In genomic region chr12:33235771-33236323, GRCm38 (mm10) we compare ENCODE assay signal across 9 mouse cellular contexts.
DNase-seq lines count a peak whose midpoint lies in the region; ATAC-seq and TF ChIP-seq lines count a peak whose summit lies in the region.
"Had no signal": no experiment of that assay in that cellular context is flagged by ENCODE, and none has a peak within 500 bp of the region (broad histone marks: within the 10 kb centered on the region; RNA-seq: fewer than 3 reads in every experiment).

No protein-coding gene starts in this region.

- TF ChIP-seq POLR2A in limb, embryonic 14.5 days (IDR thresholded peaks at IDR 0.05; ENCODE audit: borderline replicate concordance, extremely low read depth, insufficient read depth, insufficient read length), result no peak

- no peak for DNase-seq in hindbrain, embryonic 11.5 days (ENCODE audit: low spot score)
- peak; percentile 70 for DNase-seq in NIH3T3 (ENCODE audit: low read depth)
- no peak for DNase-seq in limb, embryonic 14.5 days (ENCODE audit: low spot score)
- no peak for DNase-seq in spleen, postnatal 10 days (ENCODE audit: low spot score in 2 of 2)
- no peak for DNase-seq in thymus, postnatal 36 days
- DNase-seq in spleen, adult 18-20 months, result no peak

- H3K9ac ChIP-seq in hindbrain, embryonic 15.5 days, result no peak overlapping the region
- H3K9ac ChIP-seq in hindbrain, embryonic 11.5 days (ENCODE audit: low read depth, low read length), result no peak overlapping the region
- no peak overlapping the region for H3K9ac ChIP-seq in limb, embryonic 14.5 days (ENCODE audit: low read depth, low read length, severe bottlenecking)
- H3K9ac ChIP-seq: neural tube, embryonic 12.5 days had no signal

- no peaks in the 10 kb centered on the region for H3K27me3 ChIP-seq in hindbrain, embryonic 15.5 days
- no peaks in the 10 kb centered on the region for H3K27me3 ChIP-seq in hindbrain, embryonic 11.5 days (ENCODE audit: control insufficient read depth, insufficient read depth, low read length)
- H3K27me3 ChIP-seq in limb, embryonic 14.5 days (ENCODE audit: control insufficient read depth, insufficient read depth, low read length), result no peaks in the 10 kb centered on the region
- H3K27me3 ChIP-seq: neural tube, embryonic 12.5 days had no signal

- H3K9me3 ChIP-seq in hindbrain, embryonic 15.5 days, result peaks cover 3% of the 10 kb centered on the region; the same call in 1 of the 2 replicates
- H3K9me3 ChIP-seq in hindbrain, embryonic 11.5 days (ENCODE audit: control insufficient read depth, low read length), result no peaks in the 10 kb centered on the region
- H3K9me3 ChIP-seq in limb, embryonic 14.5 days (ENCODE audit: control insufficient read depth, low read length), result no peaks in the 10 kb centered on the region
- H3K9me3 ChIP-seq: neural tube, embryonic 12.5 days had no signal

- no peak overlapping the region for H3K4me3 ChIP-seq in hindbrain, embryonic 15.5 days
- no peak overlapping the region for H3K4me3 ChIP-seq in hindbrain, embryonic 11.5 days (ENCODE audit: low read depth, low read length)
- no peak overlapping the region for H3K4me3 ChIP-seq in limb, embryonic 14.5 days (replicated peaks; ENCODE audit: low read length)
- H3K4me3 ChIP-seq: neural tube, embryonic 12.5 days had no signal

- H3K4me1 ChIP-seq in hindbrain, embryonic 15.5 days (replicated peaks), result peaks cover 14% of the 10 kb centered on the region; the same call in 1 of the 2 replicates
- no peaks in the 10 kb centered on the region for H3K4me1 ChIP-seq in hindbrain, embryonic 11.5 days (replicated peaks; ENCODE audit: control insufficient read depth, insufficient read depth, low read length)
- peaks cover 11% of the 10 kb centered on the region for H3K4me1 ChIP-seq in limb, embryonic 14.5 days (ENCODE audit: control insufficient read depth, insufficient read depth, low read length)

- WGBS in hindbrain, embryonic 15.5 days, result 52% methylated on average over 13 of the region's 13 CpGs
- WGBS in hindbrain, embryonic 11.5 days, result 62% methylated on average over 13 of the region's 13 CpGs
- 49% methylated on average over 13 of the region's 13 CpGs for WGBS in limb, embryonic 14.5 days

- no peak overlapping the region for H3K4me2 ChIP-seq in hindbrain, embryonic 15.5 days
- no peak overlapping the region for H3K4me2 ChIP-seq in hindbrain, embryonic 11.5 days (replicated peaks; ENCODE audit: low read depth, low read length)
- no peak overlapping the region for H3K4me2 ChIP-seq in limb, embryonic 14.5 days (replicated peaks; ENCODE audit: low read depth, low read length, severe bottlenecking)
- H3K4me2 ChIP-seq: neural tube, embryonic 12.5 days had no signal

- no peaks in the 10 kb centered on the region for H3K36me3 ChIP-seq in hindbrain, embryonic 15.5 days
- H3K36me3 ChIP-seq in hindbrain, embryonic 11.5 days (ENCODE audit: control insufficient read depth, insufficient read depth, low read length), result no peaks in the 10 kb centered on the region
- H3K36me3 ChIP-seq in limb, embryonic 14.5 days (ENCODE audit: control insufficient read depth, insufficient read depth, low read length), result no peaks in the 10 kb centered on the region
- H3K36me3 ChIP-seq: neural tube, embryonic 12.5 days had no signal

- H3K27ac ChIP-seq in hindbrain, embryonic 15.5 days (replicated peaks), result peak overlapping the region; percentile 42; the same call in 1 of the 2 replicates
- H3K27ac ChIP-seq in hindbrain, embryonic 11.5 days (ENCODE audit: low read depth, low read length), result no peak overlapping the region
- no peak overlapping the region for H3K27ac ChIP-seq in limb, embryonic 14.5 days (replicated peaks; ENCODE audit: low read depth, low read length)
- H3K27ac ChIP-seq: neural tube, embryonic 12.5 days had no signal

- peak; percentile 59 for ATAC-seq in hindbrain, embryonic 15.5 days (ENCODE audit: low FRiP score, low read depth)
- ATAC-seq in hindbrain, embryonic 11.5 days (ENCODE audit: low FRiP score), result no peak
- 0 out of 2 replicates have a peak, but pooled peaks have one; percentile 25 for ATAC-seq in erythroid progenitor cell, adult 5-6 weeks (replicated peaks; ENCODE audit: low FRiP score, poor library complexity, severe bottlenecking)
- peak; percentile 60 for ATAC-seq in limb, embryonic 14.5 days (ENCODE audit: low FRiP score, low read depth)
